Mouse (Mus musculus): ENCODE data around the gene Hnrnpa2b1.

- TF ChIP-seq GATA1 (IDR thresholded peaks at IDR 0.05; ENCODE audit: low read length): no peak
- no peak for TF ChIP-seq TAL1 (IDR thresholded peaks at IDR 0.05; ENCODE audit: low read length)
Measured at GRCm38 (mm10) chr6:51486076-51486710, 16.5 kb upstream of the Hnrnpa2b1 start.

Data from erythroblast, embryonic 14.5 days (primary cell).